Mouse (Mus musculus) ovary, postnatal 10 days (tissue): ENCODE measurements around the gene Mkln1.
A peak's percentile ranks its signal among the peaks of the same experiment; 100 is the strongest.
"Not testable (repeated sequence)": the region's sequence is repeated elsewhere in the genome, so short reads cannot be mapped to it uniquely, and the experiment has no call there.

Experiments
- DNase-seq: peaks from one replicate; pipeline ENCODE4 v3.0.0; 2022; ENCODE audit warnings: low spot score

Gene Mkln1

GRCm38 (mm10) chr6:31550876-31551532, 152.5 kb downstream of the Mkln1 start:
- DNase-seq, result no peak

DNA sequence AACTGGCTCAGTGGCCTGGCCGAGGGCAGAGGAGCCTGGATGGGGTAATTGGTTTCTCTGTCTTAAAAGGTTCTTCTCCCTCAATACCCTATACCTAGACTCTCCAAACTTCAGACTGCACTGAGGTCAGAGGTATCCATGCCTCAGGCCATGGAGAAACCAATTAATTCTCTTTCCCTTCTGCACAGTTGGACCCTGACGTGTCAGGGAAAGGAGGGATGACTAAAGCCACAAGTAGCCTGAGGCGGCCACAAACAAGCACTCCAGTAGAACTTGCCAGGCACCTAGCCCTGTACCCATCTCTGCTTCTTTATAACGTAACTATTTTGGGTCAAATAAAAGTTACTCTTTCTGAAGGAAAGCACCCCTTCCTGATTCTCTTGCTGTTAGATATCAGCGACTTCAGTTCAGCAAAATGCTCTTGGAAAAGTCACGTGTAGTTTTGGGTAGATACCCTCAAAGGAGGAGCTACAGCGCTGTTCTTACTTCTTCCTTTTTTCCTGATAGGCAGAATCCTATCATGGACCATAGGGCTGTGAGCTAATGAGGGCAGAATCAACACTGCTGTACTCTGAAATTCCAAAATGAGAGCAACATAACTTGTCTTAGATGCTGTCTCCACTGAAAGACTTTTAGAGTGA, 158.0 kb downstream of the Mkln1 start:
- DNase-seq, result no peak

GRCm38 (mm10) chr6:31560138-31560959, 161.8 kb downstream of the Mkln1 start:
- no peak for DNase-seq

GRCm38 (mm10) chr6:31561948-31562347, 163.4 kb downstream of the Mkln1 start:
- not testable (repeated sequence) for DNase-seq

GRCm38 (mm10) chr6:31562371-31563080, 164.0 kb downstream of the Mkln1 start:
- DNase-seq, result no peak

DNA sequence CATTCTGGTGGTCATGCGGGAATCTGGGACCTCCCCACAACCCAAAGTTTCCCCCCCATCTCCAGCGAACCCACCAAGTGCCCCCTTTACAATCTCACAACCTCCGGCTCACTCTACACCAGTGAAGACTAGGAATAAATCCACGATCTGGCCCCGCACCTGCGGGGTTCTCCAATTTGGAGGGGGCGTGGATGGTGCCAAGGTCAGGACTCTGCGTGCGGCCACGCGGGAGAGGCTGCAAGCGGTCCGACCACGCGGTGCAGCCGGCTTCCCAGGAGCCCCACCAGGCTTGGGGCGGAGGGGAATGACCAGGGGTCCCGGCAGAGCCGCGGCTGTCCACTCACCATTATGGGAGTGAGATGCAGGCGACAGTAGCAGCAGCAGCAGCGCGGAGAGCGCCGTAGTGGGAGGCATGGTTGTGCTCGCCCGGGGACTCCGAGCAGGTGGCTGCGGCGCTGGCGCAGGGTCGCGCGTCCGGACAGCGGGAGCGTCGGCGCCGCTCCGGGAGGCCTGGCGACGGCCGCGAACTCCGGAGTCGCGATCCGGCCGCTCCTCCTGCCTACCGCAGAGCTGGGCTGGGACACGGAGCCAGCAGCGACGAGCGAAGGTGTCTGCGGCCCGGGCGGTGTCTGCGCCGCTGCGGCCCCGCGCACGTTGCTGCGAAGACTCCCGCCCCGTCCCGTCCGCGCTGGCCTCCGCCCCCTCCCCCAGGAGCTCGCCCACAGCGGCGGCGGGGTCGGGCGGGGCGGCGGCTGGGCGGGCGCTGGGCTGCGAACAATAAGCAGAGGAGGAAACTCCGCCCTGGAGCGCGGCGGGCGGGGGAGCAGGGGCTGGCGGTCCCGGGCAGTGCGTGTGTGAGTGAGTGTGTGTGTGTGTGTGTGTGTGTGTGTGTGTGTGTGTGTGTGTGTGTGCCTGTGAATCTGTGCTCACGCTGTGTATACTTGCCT, 165.0 kb downstream of the Mkln1 start, which contains the start of gene Podxl:
TSS of gene Podxl (minus strand) at position 747 of the 947 bp plus-strand sequence.
- DNase-seq, result peak; percentile 50

- no peak for DNase-seq
Measured at GRCm38 (mm10) chr6:31564182-31564531, 165.6 kb downstream of the Mkln1 start.

- DNase-seq, result no peak
Measured at GRCm38 (mm10) chr6:31564901-31565391, 166.4 kb downstream of the Mkln1 start.
